Mouse (Mus musculus): Measurements from ENCODE around the gene Tnrc6a.

DNA sequence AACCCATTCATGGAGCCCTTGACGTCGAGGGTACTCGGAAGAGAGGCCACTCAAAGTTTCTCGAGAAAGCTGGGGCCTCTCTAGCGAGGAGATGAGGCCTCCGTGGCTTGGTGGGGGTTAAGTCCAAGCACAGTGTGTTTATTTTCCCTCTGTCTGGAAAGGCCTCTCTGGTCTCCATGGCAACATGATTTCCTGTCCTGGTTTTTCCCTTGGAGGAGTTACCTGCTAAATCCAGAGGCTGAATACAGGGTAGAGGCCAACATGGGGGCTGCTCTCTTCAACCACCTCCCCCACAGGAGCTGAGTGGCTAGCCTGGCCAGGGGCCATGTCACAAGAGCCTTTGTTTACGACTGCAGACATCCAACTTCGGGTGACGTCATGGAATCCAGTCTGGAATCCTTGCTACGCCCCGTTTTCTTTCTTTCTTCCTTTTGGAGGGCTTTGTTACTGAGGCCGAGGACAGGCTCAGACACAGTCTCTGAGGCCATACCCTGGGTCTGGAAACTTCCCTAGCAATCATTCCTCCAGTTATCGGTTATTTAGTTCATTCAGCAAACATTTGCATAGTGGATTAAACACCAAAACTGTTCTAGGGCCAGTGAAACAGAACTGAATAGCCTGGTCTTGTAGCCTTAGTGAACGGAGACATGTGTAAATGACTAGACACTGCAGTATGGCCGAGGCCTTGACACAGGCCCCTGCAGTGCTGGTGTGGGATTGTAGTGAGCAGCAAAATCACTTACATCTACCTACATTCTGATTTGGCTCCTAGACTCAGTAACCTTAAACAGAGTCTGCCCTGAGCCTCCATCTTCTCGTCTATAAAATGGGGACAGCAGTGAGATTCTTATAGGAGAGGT, 25.6 kb upstream of the Tnrc6a start:
- TF ChIP-seq CTCF (IDR thresholded peaks at IDR 0.05; ENCODE audit: borderline replicate concordance, extremely low read depth, insufficient read depth, insufficient read length), result no peak
- TF ChIP-seq POLR2A (IDR thresholded peaks at IDR 0.05; ENCODE audit: borderline replicate concordance, extremely low read depth, insufficient read depth, insufficient read length, poor library complexity, severe bottlenecking), result no peak

All from brain, embryonic 14.5 days (tissue).